Mouse (Mus musculus): ENCODE data around the gene Pcyt2. TPM values are rescaled to one million over a fixed set of nuclear protein-coding genes. Genes with fewer than 3 reads are reported as not detected.

Gene Pcyt2
- 10 to 100 TPM; 36.6 to 41.4 TPM for total RNA-seq (2021)
- long read RNA-seq, experiment 1, transcript Pcyt2-201 (14 exons, 1,881 nt), result major isoform, 42 of 101 reads
- long read RNA-seq, experiment 1, transcript Pcyt2-203 (13 exons, 1,486 nt), result minor isoform, 18 of 101 reads
- long read RNA-seq, experiment 1, partial matches to known transcripts, result 1 of 101 reads
- long read RNA-seq, experiment 1, other reads (novel, unspliced or antisense), result 40 of 101 reads
- long read RNA-seq, experiment 2, transcript Pcyt2-201 (14 exons, 1,881 nt), result major isoform, 48 of 137 reads
- long read RNA-seq, experiment 2, transcript Pcyt2-203 (13 exons, 1,486 nt), result minor isoform, 24 of 137 reads
- long read RNA-seq, experiment 2, partial matches to known transcripts, result 5 of 137 reads
- long read RNA-seq, experiment 2, other reads (novel, unspliced or antisense), result 55 of 137 reads

DNA sequence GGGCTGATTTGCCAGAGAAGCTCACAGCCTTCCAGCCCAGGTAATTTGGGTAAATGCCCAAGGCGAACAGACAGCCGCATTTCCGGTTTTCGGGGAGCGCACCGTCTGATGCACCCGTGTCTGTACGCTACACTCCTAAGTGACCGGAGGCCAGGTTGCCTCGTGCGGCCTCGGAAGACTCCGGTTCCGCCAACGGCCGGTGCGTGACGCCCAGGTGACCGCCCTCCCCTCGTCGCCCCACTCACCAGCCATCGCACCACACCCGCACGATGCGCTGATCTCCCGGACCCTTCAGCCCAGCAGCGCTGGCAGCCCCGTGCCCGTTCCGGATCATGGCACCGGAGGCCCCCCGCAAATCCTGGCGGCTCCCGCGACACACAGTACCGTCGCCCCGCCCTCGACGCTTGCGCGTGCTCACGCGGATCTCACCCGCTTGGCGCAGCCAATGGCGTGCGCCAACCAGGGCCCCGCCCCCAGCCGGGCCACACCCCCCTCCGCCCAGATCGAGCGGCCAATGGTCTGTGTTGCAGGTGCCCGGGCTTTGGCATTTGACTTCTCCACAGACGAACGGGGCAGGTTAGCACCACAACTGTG lies at the start of gene Pcyt2:
Pcyt2 (minus strand) TSS at position 418 of the 594 bp plus-strand sequence.
- DNase-seq (ENCODE audit: low spot score in 2 of 2), result peak; percentile 86 to 93

DNA sequence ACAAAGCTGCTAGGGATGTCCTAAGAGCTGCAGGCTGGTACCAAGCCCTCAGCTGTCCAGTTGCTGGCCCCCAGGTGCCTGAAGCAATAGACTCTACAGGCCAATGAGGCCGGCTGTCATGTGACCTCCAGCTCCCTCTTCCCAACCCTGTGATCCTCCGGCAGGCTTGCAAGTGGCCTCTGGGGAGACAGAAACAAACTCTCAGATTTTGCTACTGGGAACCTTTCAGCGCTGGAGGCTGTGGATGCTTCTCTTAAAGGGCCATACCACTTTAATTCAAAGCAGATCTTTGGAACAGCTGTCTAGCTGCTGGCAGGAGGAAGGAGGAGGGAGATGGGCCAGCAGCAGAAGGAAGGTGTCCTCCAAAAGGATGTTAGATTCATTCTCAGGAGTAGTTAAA lies 48.9 kb upstream of the Pcyt2 start:
- DNase-seq (ENCODE audit: low spot score in 2 of 2), result no peak

DNA sequence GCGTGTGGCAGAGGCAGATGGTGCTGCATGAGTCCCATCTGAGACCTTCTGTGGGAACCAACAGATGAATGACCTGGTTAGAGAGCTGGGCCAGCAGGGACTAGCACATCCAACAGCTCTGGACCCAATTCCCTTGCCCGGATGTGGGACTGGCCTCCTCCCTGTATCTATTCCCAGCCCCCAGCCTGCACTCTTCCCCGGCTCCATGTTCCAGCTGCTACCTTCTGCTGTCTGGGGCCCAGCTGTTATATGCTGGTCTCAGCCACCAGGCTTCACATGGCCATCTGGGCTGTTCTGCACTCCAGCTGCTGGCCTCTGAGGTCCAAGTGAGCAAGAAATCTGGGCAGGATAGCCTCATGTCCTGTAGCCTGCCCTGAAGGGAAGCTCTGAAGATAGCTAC lies 47.7 kb upstream of the Pcyt2 start:
- no peak for DNase-seq (ENCODE audit: low spot score in 2 of 2)

DNA sequence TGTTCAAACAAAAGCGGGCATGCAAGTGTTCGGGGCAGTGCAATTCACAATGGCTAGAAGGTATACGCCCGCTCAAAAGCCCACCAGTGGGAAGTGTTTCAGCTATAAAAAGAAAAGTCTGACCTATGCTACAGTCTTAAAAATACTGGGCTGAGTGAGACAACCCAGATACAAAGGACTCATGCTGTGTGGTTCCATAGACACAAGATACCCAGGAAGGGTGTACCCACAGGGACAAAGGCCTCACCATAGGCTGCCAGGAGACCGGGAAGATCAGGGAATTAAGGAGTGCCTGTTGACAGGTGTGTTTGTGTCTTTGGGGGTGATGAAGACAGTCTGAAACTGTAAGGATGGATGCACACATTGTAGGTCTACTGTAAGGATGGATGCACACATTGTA lies 46.0 kb upstream of the Pcyt2 start:
- no peak for DNase-seq (ENCODE audit: low spot score in 2 of 2)

DNA sequence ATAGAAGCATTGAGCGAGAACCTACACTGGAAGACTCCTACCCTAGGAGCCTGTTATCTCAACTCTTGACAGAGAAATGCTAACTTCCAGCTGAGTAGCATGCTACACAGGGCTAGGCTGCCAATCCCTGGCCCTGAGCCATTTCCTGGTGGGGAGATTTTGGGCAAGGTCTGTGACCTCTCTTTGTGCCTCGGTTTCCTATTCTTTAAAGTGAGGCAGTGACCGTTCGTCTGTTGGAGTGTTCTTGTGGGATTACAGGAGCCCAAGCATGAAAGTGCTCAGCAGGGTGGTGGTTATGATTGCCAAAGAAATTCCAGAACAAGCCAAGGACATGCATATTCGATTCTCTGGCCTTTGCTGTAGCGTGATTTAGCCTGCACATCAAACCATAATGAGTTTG lies 45.0 kb upstream of the Pcyt2 start:
- DNase-seq (ENCODE audit: low spot score in 2 of 2), result no peak

DNA sequence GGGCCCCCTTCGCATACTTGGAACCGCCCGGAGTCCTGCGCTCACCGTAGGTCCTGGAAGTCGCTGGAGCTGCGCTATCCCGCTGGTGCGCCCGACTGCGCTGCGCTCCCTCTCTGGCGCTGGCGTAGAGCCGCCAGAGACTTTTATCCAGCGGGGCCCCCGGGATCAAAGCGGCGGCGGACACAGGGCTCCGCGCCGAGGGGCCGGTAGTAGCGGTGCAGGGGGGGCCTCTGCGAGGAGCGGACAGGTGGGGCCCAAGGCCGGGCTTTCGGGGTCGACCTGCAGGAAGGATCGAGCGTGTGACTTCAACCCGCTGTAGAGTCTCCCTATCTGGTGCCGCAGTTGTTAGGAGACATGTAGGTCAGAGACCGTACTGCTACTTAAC lies 43.3 kb upstream of the Pcyt2 start, which contains the start of gene Notum:
Notum (minus strand) TSS at position 100 of the 385 bp plus-strand sequence.
- DNase-seq (ENCODE audit: low spot score in 2 of 2), result no peak

DNA sequence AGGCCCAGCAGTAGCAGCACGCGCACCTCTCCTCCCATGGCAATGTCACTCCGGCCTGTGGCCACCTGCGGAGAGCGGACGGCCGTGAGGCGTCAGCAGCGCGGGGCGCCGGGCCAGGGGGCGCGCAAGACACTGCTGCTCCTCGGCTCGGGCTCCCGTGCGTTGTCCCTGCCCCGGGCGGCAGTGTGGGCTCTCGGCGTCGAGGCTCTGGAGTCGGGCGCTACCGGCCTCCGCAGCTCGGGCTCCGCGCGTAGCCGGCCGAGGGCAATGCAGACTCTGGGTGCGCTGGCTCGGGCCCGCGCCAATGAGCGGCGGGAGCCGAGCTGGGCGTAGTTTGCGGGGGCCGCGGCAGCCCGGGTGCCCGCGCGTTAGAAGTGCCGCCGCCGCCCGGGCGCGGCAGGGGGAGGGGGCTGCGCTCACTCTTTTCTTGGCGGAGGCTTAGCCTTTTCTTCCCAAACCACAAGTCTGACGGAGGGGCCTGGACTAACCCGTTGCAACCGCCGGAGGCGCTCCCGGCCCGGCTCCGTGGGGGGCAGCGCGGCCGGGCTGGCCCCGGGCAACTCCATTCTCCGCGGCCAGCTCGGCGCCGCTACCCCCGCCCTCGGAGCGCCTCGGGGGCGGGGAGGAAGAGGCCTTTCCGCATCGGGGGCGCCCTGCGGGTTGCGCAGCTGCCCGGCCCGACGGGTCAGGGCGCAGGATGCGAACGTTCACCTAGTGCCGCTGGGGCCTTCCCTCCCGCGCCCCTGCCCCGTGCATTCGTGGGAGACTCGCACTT lies 42.8 kb upstream of the Pcyt2 start:
- DNase-seq (ENCODE audit: low spot score in 2 of 2), result no peak

DNA sequence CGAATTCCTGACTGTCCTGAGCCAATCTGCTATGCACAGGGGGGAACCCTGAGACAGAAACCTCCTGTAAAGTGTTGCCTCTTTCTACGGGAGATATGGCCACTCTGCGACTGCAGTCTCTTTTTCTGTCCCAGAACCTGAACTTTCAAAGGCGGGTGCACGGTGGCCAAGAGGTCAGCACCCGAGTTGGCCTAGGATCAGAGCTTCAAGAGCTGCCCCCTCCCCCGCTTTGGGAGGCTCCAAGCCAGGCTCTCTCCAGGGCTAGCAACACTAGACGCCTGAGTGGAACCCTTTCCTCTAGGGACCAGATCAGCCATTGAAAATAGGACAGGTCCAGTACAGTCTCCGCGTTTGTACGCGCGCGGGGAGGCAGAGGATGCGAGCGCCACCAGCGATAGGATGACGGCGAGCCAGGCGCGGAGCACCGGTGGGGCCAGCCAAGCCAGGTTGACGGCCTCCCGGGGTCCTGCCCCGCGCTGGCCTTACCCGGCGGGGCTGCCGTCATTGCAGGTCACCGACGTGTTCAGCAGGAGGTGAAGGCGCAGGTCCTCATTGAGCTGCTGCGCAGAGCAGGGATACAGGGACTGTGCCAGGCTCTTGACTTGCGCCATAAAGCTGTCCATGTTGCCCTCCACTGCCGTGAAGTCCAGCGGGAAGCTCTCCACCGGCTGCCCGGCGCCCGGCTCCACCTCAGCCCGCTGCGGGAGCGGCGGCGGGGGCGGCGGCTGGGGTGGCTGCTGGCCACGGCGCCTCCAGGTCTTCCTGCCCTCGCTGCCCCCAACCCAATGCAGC lies 42.0 kb upstream of the Pcyt2 start:
- DNase-seq (ENCODE audit: low spot score in 2 of 2), result no peak

DNA sequence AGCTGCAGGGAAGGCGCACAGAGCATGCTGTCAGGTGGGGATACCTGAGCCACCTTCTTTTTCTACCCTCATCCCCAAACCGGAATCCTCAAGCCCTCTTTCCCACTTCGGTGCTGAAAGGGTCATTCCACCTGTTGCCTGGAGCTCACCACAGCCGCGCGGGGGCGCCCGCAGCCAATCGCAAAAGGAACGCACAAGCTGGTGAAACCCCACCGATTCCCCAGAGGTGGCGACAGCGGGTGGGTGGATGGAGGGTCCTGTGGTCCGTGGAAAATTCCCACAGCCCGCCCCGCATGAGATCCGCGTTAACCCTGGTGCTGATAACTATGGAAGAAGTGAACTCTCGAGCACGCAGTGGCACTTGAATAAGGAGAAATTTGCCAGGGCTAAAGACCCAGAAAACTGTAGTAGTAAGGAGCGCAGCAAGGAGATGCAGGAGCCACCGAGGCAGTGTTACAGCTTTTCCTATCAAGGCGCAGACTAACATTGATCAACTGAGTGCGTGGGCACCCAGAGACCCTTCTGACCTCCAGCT lies 41.2 kb upstream of the Pcyt2 start:
- DNase-seq (ENCODE audit: low spot score in 2 of 2), result peak in 1 of 2 experiments; percentile 81

DNA sequence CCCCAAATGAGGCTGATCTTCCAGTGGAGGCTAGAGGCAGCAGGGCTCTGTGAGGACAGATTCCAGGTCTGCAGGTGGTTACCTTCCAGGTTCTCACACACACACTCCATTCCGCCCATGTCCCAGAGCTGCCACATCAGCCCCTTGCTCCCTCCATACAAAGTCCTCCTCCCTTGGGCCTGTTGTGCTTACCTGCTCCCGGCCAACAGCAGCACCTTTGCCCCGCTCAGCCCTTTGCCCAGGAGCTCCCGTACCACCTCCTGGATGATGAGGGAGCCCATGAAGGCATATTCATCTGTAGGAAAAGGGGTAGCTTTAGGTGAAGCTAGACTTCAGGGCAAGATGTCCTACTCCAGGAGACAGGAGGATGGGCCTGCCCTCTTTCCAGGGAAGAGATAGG lies 39.6 kb upstream of the Pcyt2 start:
- no peak for DNase-seq (ENCODE audit: low spot score in 2 of 2)

DNA sequence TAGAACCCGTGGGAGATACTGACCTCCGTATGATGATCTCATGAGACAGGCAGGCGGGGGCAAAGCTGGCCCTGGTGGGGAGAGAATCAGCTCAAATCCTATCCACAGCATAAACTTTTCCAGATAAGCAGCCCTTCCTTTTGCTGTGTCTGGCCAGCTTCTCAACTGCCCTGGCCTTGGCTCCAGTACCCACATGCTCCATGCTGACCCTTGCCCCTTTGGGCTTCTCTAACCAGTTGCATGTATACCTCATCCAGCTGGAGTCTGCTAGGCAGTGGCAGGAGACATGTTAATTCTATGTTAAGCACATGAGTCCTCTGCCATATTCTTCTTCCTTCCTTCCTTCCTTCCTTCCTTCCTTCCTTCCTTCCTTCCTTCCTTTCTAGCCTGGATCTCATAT lies 37.0 kb upstream of the Pcyt2 start:
- DNase-seq (ENCODE audit: low spot score in 2 of 2), result no peak

DNA sequence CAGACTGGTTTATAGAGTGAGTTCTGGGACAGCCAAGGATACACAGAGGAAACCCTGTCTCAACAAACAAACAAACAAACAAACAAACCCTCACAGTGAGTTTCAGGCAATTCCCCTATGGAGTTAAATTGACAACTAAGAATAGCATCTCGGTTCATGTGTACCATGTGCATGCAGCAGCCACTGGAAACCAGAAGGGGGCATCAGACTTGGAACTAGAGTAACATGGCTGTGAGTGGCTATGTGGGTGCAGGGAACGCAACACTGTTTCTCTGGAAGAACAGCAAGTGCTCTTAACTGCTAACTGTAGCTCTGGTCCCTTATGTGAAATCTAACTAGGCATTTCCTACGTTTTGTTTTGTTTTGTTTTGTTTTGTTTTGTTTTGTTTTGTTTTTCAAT lies 34.1 kb upstream of the Pcyt2 start:
- DNase-seq (ENCODE audit: low spot score in 2 of 2), result no peak

DNA sequence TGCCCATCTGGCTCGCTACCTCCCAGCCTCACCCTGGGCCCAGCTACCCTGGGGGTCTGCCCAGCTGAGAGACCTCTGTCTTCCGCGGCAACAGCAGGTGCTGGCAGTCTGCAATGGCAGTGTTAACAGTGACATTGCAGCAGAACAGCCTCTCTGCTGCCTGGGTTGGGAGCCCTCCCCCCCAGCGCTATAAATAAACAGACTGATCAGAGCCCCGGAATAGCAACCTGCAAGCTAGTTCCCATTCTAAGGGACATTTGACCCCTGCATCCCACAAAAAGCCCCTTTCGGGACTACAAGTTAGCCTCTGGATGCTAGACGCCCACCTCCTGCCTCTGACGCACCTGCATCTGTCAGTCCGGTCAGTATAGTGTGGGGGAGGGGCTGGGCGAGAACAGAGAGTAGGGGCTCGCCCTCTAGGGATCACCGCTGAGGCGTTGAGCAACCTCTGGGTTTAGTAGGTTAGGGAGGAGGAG lies 30.3 kb upstream of the Pcyt2 start, which contains the start of gene Myadml2:
Myadml2 (minus strand) TSS at position 158 of the 476 bp plus-strand sequence.
- DNase-seq (ENCODE audit: low spot score in 2 of 2), result no peak

DNA sequence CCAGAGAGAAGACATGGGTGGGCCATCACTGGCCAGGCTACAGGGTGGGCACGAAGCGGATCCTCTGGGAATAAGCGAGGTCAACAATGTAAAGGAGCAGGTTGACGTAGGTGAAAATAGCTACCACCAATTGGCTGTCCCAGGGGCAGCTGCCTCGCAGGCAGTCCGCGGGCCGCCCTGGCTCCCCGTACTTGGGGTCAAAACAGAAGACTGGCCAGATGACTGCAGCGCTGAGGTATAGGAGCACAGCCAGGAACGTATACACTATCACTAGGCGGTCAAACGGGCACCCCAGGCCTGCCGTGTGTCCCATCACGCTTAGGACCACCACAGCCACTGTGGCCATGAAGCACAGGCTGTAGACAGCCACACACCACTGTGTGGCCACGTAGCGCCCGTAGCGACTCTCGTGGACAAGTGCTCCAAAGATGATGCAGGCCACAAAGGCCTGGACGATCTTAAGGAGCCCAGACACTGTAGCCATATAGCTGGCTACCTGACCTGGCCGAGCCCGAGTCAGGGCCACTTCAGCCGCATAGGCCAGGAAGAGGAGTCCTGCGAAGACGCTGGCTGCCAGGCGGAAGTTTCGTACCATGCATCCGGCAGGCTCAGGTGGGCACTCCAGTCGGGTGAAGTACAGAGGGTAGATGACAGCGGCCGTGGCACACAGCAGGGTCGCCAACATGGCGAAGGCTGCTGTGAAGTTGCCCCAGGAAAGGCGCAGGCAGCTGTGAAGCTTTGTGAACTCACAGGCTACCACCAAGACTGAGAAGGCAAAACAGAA lies 29.5 kb upstream of the Pcyt2 start:
- no peak for DNase-seq (ENCODE audit: low spot score in 2 of 2)

DNA sequence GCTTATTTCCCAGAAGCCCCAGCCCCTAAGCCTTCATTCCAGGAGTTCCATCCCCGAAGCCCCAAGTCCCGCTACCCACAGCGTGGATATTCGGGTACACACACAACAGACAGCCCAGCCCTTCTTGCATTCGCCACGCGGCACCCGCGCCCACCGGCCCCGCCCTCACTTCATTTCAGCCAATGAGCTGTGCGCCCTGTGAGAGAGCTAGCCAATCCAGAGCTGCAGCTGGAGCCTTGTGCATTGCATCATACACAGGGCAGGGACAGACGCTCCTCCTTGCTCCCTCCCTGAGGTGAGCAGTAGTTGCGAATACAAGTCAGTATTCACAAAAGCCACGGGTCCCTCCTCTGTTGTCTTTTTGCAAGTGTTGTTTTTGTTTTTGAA lies 25.9 kb upstream of the Pcyt2 start, which contains the start of gene Pycr1:
Pycr1 (minus strand) TSS at position 169 of the 387 bp plus-strand sequence.
- DNase-seq (ENCODE audit: low spot score in 2 of 2), result peak; percentile 85 to 93

DNA sequence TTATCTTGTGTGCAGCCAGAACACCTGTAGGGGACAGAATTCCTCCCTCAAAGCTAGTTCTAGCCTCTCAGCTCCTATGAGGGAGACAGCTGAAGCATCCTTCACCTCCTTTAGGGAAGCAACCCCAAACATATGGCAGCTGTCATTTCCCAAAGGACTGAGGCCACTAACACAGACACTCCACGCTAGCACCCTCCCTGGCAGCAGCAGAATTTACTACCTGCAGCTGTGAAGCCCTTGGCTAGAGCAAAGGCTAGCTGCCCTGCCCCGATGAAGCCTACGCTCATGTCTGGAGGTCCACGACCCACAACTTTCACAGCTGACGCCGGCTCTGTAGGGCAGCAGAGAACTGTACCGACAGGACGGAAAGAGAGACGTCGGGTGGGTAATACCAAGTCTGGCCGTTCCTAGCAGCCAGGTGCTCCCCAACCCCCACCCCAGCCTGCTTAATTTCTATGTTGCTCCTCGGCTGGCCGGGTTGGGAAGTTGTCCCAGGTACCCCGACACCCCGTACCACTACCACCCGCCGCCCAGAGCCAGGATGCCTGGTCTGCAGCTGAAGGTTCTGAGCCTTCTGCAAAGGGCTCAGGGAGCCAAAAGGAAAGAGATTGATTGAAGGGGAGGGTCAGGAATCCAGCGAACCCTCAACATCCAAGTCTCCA lies 25.3 kb upstream of the Pcyt2 start:
- DNase-seq (ENCODE audit: low spot score in 2 of 2), result peak in 1 of 2 experiments; percentile 26

DNA sequence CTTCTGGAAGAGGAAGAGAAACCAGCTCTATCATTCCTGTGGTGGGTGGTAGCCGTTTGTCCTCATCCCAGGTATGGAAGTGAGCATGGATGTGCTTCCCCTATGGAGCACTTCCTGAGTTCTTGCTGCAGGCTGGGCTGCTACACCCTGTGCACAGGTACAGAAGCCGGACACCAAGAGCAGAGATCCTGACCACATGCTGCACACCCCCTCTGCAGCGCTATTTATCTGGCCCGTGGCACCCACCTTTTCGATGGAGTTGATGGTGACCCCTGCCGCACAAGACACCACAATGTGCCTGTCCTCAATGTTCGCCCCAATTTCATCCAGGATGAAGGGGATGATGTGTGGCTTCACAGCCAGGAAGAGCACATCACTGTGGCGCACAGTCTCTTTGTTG lies 24.1 kb upstream of the Pcyt2 start:
- no peak for DNase-seq (ENCODE audit: low spot score in 2 of 2)

DNA sequence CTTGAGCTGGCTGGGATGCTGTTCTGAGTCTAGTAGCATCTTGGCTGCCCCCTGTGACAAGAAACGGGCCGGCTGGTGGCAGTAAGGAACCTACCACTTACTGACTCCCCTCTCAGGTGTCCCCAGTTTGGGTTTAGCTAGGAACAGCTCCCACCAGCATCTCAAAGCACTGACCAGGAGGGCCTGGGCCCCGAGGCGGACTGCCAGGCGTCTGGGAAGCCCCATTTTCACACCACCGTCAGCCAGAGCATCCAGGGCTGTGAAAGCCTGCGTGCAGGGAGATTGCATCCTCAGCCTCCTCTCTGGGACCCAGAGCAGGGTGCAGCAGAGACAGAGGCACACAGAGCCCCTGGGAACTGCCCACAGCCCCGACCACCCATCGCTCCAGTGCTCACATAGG lies 23.5 kb upstream of the Pcyt2 start:
- DNase-seq (ENCODE audit: low spot score in 2 of 2), result no peak

DNA sequence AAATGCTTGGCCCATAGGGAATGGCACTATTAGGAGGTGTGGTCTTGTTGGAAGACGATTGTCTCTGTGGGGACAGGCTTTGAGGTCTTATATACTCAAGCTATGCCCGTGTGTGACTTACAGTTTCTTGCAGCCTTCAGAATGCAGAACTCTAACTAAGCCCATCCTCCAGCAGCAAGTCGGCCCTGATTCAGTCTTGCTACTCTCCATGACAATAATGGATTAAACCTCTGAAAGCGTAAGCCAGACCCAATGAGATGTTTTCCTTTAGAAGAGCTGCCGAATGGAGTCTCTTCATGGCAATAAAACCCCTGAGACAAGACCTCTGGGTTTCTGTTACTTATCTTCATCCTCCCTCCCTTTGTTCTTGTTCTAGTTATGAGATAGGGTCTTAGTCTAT lies 17.1 kb upstream of the Pcyt2 start:
- no peak for DNase-seq (ENCODE audit: low spot score in 2 of 2)
